Mouse (Mus musculus) ES-E14 (cell line): ENCODE data around the gene Mast3.

Experiments used
- MAFK ChIP-seq: IDR thresholded peaks from 2 replicates; pipeline ENCODE4 v1.6.1; 2014; ENCODE audit warnings: mild to moderate bottlenecking, low read depth, low read length, inconsistent platforms; ENCODE audit not compliant: insufficient read depth
- ZC3H11A ChIP-seq: IDR thresholded peaks from 2 replicates; pipeline ENCODE4 v1.6.1; 2012; ENCODE audit warnings: low read depth, mild to moderate bottlenecking, inconsistent platforms, low read length, borderline replicate concordance
- ZNF384 ChIP-seq: IDR thresholded peaks from 2 replicates; pipeline ENCODE4 v1.6.1; 2012; ENCODE audit warnings: low read depth, low read length, inconsistent platforms

DNA sequence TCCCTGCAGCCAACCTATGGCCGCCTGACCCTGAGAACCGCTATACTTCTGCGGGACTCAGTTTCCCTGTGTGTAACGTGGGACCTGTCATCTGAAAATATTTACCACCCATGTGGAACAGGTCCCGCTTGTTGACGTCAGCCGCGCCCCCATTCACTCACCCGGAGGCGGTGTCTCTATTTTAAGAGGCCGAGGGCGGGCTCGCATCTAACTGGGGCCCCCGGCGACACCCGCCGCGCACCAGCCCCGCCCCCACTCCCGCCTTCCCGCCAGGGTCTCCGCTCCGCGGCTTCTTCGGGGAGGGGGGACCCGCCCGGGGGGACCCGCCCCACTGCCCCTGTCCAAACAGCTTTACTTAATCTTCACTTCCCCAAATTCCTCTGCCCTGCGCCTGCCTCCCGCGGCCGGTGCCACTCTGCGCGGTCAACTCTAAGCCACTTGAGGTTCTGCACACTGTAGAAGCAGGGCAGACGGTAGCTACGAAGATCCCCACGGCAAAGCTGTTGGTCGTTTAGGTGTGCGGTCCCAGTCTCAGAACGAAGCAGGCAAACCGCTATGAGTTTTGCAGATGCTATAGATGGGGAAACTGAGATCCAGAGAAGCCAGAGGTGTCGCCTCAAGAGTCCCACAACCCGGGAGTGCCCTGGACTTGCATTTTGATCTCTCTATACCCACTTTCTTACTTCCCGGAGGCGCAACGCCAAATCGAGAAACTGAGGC, 933 bp downstream of the Mast3 start:
- TF ChIP-seq ZNF384 (no peak), ZC3H11A (no peak), MAFK (no peak)
